Mouse (Mus musculus): ENCODE measurements around the gene Abcc8. TPM values are rescaled to one million over a fixed set of nuclear protein-coding genes. Genes with fewer than 3 reads are reported as not detected.

Abcc8 gene
- polyA plus RNA-seq (2016; fragmentation: Nextera tagmentation; extraction: Ambion mirVana): 1.5 TPM in 2 replicates

GRCm38 (mm10) chr7:46179431-46180275 lies at the start of gene Abcc8:
Gene Abcc8, minus strand, starts transcription at chr7:46180033.
- H3K36me3 ChIP-seq (replicated peaks): no peaks in the 10 kb centered on the region
- H3K4me1 ChIP-seq: peaks cover 12% of the 10 kb centered on the region
- peaks cover 63% of the 10 kb centered on the region for H3K27me3 ChIP-seq (ENCODE audit: poor library complexity, severe bottlenecking)
- H3K9me3 ChIP-seq: no peaks in the 10 kb centered on the region
- peak within 1 kb of the TSS; percentile 65; the same call in 1 of the 2 replicates for H3K27ac ChIP-seq
- under 1% methylated on average over 75 of the region's 75 CpGs for WGBS
- peak within 1 kb of the TSS; percentile 62 for H3K4me3 ChIP-seq
- peak; percentile 30 for DNase-seq (ENCODE audit: extremely low spot score, low spot score)

GRCm38 (mm10) chr7:46226936-46227335 lies 47.1 kb upstream of the Abcc8 start:
- WGBS: 84% methylated on average over 4 of the region's 4 CpGs
- Histone ChIP-seq H3K4me1 (peaks cover 11% of the 10 kb centered on the region), H3K9me3 (no peaks in the 10 kb centered on the region), H3K27ac (no peak overlapping the region), H3K27me3 (ENCODE audit: poor library complexity, severe bottlenecking) (peaks cover 17% of the 10 kb centered on the region; the same call in 1 of the 2 replicates), H3K36me3 (replicated peaks) (no peaks in the 10 kb centered on the region), H3K4me3 (no peak overlapping the region)
- DNase-seq (ENCODE audit: extremely low spot score, low spot score): no peak

DNA sequence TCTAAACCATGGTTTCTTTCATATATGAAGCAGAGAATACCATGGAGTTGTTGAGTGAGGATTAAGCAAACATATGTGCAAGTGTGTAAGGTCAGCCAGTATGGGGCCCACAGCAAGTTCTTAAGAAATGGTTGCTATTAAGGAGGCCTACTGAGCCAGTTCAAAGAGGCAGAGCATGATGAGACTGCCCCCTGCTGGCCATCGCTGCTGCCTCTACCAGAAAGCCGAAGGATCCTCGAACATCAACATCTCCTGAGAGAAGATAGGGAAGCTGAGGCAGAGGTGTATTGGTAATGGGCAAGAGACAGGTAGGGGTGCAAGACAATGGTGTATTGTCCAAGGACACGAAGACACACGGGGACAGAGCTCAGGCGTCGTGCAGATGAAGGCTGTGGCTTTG lies 46.4 kb upstream of the Abcc8 start:
- Histone ChIP-seq H3K27ac (no peak overlapping the region), H3K4me1 (peaks cover 11% of the 10 kb centered on the region), H3K9me3 (no peaks in the 10 kb centered on the region), H3K4me3 (no peak overlapping the region), H3K27me3 (ENCODE audit: poor library complexity, severe bottlenecking) (peaks cover 21% of the 10 kb centered on the region; the same call in 1 of the 2 replicates), H3K36me3 (replicated peaks) (no peaks in the 10 kb centered on the region)
- peak; percentile 60 for DNase-seq (ENCODE audit: extremely low spot score, low spot score)
- 29% methylated on average over 7 of the region's 7 CpGs for WGBS

- no peak overlapping the region for H3K4me3 ChIP-seq
- WGBS: 76% methylated on average over 8 of the region's 8 CpGs
- H3K27me3 ChIP-seq (ENCODE audit: poor library complexity, severe bottlenecking): peaks cover 33% of the 10 kb centered on the region
- no peak overlapping the region for H3K27ac ChIP-seq
- H3K36me3 ChIP-seq (replicated peaks): no peaks in the 10 kb centered on the region
- H3K9me3 ChIP-seq: no peaks in the 10 kb centered on the region
- no peak for DNase-seq (ENCODE audit: extremely low spot score, low spot score)
- peaks cover 15% of the 10 kb centered on the region for H3K4me1 ChIP-seq
Measured at GRCm38 (mm10) chr7:46220591-46221129, 40.8 kb upstream of the Abcc8 start.

DNA sequence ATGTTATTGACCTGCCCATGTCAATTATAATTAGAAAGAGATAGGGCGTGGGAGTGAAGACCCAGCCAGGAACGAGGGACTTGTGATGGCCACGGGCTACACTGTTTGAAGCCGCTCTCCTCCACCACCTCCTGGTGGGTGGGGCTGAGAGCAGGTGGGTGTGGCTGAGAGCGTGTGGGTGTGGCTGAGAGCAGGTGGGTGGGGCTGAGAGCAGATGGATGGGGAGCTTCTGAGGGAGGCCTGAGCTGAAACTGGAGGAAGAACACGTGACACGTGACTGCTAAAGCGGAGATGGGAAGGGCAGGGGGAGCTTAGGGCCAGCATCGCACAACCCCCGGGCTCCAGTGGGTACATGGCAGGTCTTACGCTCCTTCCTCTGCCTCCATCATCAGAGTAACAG lies 38.6 kb upstream of the Abcc8 start:
- no peak overlapping the region for H3K27ac ChIP-seq
- peaks cover 15% of the 10 kb centered on the region for H3K4me1 ChIP-seq
- H3K4me3 ChIP-seq: peak overlapping the region; percentile 11; the same call in 1 of the 2 replicates
- peak; percentile 55 for DNase-seq (ENCODE audit: extremely low spot score, low spot score)
- WGBS: 15% methylated on average over 11 of the region's 11 CpGs
- peaks cover 33% of the 10 kb centered on the region for H3K27me3 ChIP-seq (ENCODE audit: poor library complexity, severe bottlenecking)
- no peaks in the 10 kb centered on the region for H3K9me3 ChIP-seq
- no peaks in the 10 kb centered on the region for H3K36me3 ChIP-seq (replicated peaks)

DNA sequence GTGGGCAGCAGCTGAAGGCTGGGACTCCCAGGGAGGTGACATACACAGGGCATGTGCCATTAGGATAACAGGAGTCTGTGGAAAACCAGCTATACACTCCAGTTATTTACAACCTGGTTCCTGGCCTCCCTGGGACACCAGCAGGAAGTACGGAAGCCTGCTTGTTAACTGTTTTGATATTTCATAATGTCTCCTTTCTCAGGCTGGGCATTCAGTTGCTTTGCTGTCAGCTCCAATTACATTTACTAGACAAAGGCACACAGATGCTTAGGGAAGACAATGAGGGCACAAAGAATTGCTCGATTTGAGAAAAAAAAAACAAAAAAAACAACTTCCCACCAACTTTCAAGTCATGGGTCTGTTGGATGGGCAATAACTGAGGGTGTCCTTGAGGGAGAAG lies 36.6 kb upstream of the Abcc8 start:
- whole genome bisulfite sequencing: 75% methylated on average over 2 of the region's 2 CpGs
- H3K27ac ChIP-seq: no peak overlapping the region
- no peaks in the 10 kb centered on the region for H3K36me3 ChIP-seq (replicated peaks)
- DNase-seq (ENCODE audit: extremely low spot score, low spot score): no peak
- H3K4me3 ChIP-seq: no peak overlapping the region
- no peaks in the 10 kb centered on the region for H3K9me3 ChIP-seq
- peaks cover 32% of the 10 kb centered on the region for H3K27me3 ChIP-seq (ENCODE audit: poor library complexity, severe bottlenecking)
- H3K4me1 ChIP-seq: peaks cover 21% of the 10 kb centered on the region

DNA sequence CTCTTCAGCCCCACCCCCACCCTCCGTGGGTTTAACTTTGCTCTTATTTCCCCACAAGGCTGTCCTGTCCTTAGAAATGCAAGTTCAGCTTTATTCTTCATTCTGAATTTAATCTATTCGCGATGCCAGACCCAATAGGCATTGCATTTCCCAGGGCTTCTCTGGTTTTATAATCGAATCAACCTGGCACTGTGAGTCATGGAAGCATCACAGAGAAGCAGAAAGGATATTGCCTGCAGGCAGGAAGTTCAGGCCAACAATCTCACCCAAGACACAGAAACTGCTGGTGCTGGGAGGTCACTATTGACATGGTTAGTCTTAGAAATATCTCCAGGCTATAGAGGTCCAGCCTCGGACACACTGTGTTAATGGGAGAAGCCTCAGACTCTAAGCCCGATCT lies 30.4 kb upstream of the Abcc8 start:
- no peak for DNase-seq (ENCODE audit: extremely low spot score, low spot score)
- peaks cover 10% of the 10 kb centered on the region; the same call in 1 of the 2 replicates for H3K4me1 ChIP-seq
- H3K27me3 ChIP-seq (ENCODE audit: poor library complexity, severe bottlenecking): no peaks in the 10 kb centered on the region
- H3K4me3 ChIP-seq: no peak overlapping the region
- WGBS: 85% methylated on average over 6 of the region's 6 CpGs
- H3K36me3 ChIP-seq (replicated peaks): no peaks in the 10 kb centered on the region
- H3K27ac ChIP-seq: no peak overlapping the region
- H3K9me3 ChIP-seq: no peaks in the 10 kb centered on the region

DNA sequence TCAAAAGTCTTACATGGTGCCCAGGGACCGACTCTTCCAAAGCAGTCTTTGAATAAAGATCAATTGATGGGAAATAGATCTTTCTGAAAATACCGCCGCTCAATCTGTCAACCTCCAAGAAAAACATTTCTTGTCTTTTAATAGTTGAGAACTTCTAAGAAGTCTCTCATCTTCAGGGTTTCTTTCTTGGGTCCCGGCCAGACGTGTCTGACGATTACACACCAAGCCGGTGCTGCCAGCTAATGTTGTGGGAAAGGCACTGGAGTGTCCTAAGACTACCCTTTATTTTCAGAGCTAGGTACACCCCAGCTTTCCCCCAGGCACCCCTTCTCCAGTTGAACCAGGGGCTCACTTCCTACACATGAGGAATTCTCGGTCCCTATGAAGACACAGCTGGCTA lies 28.3 kb upstream of the Abcc8 start:
- Histone ChIP-seq H3K4me1 (peaks cover 9% of the 10 kb centered on the region; the same call in 1 of the 2 replicates), H3K36me3 (replicated peaks) (no peaks in the 10 kb centered on the region), H3K9me3 (no peaks in the 10 kb centered on the region), H3K27me3 (ENCODE audit: poor library complexity, severe bottlenecking) (no peaks in the 10 kb centered on the region), H3K27ac (no peak overlapping the region), H3K4me3 (no peak overlapping the region)
- no peak for DNase-seq (ENCODE audit: extremely low spot score, low spot score)
- WGBS: 93% methylated on average over 8 of the region's 8 CpGs

- no peak for DNase-seq (ENCODE audit: extremely low spot score, low spot score)
- peaks cover 24% of the 10 kb centered on the region for H3K4me1 ChIP-seq
- 72% methylated on average over 6 of the region's 6 CpGs for whole genome bisulfite sequencing
- H3K9me3 ChIP-seq: no peaks in the 10 kb centered on the region
- no peaks in the 10 kb centered on the region for H3K36me3 ChIP-seq (replicated peaks)
- H3K27me3 ChIP-seq (ENCODE audit: poor library complexity, severe bottlenecking): no peaks in the 10 kb centered on the region; the same call in 1 of the 2 replicates
- no peak overlapping the region for H3K4me3 ChIP-seq
- no peak overlapping the region for H3K27ac ChIP-seq
Measured at GRCm38 (mm10) chr7:46204775-46205174, 24.9 kb upstream of the Abcc8 start.

DNA sequence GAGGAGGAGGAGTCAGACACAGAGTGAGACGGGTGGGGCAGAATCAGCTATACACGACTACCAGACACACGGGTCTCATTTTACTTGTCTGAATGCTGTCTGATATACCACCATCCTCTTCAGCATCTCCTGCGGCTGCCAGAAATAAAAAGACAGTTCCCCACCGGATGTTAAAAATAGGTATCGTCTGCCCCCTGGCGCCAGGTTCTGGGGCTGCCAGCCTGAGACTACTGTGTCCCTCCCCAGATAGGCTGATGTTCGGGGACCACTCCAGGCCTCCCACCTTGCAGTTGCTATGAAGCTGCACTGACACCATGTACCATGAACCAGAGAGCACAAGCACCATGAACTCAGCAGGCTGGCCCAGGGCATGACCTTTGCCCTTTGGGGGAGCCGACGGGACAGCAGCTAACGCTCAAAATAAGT lies 24.2 kb upstream of the Abcc8 start:
- WGBS: 43% methylated on average over 11 of the region's 11 CpGs
- peak; percentile 33 for DNase-seq (ENCODE audit: extremely low spot score, low spot score)
- H3K9me3 ChIP-seq: no peaks in the 10 kb centered on the region
- H3K4me1 ChIP-seq: peaks cover 23% of the 10 kb centered on the region
- H3K4me3 ChIP-seq: no peak overlapping the region
- H3K27ac ChIP-seq: no peak overlapping the region
- no peaks in the 10 kb centered on the region for H3K36me3 ChIP-seq (replicated peaks)
- H3K27me3 ChIP-seq (ENCODE audit: poor library complexity, severe bottlenecking): peaks cover 5% of the 10 kb centered on the region

- peaks cover 5% of the 10 kb centered on the region for H3K27me3 ChIP-seq (ENCODE audit: poor library complexity, severe bottlenecking)
- H3K36me3 ChIP-seq (replicated peaks): no peaks in the 10 kb centered on the region
- H3K9me3 ChIP-seq: no peaks in the 10 kb centered on the region
- peak overlapping the region; percentile 39 for H3K4me3 ChIP-seq
- peak overlapping the region; percentile 83 for H3K27ac ChIP-seq
- 11% methylated on average over 14 of the region's 14 CpGs for WGBS
- peak; percentile 56 for DNase-seq (ENCODE audit: extremely low spot score, low spot score)
- H3K4me1 ChIP-seq: peaks cover 23% of the 10 kb centered on the region
Measured at GRCm38 (mm10) chr7:46201649-46202048, 21.8 kb upstream of the Abcc8 start.

- peaks cover 5% of the 10 kb centered on the region for H3K27me3 ChIP-seq (ENCODE audit: poor library complexity, severe bottlenecking)
- DNase-seq (ENCODE audit: extremely low spot score, low spot score): no peak
- WGBS: 63% methylated on average over 6 of the region's 6 CpGs
- H3K4me1 ChIP-seq: peaks cover 23% of the 10 kb centered on the region
- no peaks in the 10 kb centered on the region for H3K9me3 ChIP-seq
- H3K36me3 ChIP-seq (replicated peaks): no peaks in the 10 kb centered on the region
- H3K4me3 ChIP-seq: no peak overlapping the region
- H3K27ac ChIP-seq: no peak overlapping the region
Measured at GRCm38 (mm10) chr7:46200021-46200420, 20.2 kb upstream of the Abcc8 start.

DNA sequence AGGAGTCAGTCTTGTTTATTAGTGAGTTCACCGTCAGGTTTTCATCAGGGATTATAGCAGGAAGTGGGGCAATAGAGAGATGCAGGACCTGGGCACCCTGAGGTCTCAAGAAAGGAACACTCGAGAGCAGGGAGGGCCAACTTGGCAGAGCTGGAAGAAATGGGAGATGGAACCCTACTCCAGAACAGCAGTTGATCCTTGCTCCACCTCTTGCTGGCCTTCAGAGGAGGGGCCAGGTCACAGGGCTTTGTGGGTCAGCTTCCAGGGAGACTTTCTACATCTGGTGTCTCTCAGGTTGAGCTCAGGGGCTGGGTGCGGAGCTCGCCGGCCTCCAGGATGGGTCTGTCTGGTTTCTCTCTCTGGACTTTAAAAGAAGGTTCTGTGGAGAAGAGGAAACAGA lies 15.5 kb upstream of the Abcc8 start:
- Histone ChIP-seq H3K27ac (no peak overlapping the region), H3K9me3 (no peaks in the 10 kb centered on the region), H3K27me3 (ENCODE audit: poor library complexity, severe bottlenecking) (peaks cover 5% of the 10 kb centered on the region; the same call in 1 of the 2 replicates), H3K4me3 (no peak overlapping the region), H3K36me3 (replicated peaks) (no peaks in the 10 kb centered on the region), H3K4me1 (no peaks in the 10 kb centered on the region)
- no peak for DNase-seq (ENCODE audit: extremely low spot score, low spot score)
- WGBS: 83% methylated on average over 5 of the region's 5 CpGs

All from forebrain, embryonic 10.5 days (tissue).